Mouse (Mus musculus): ENCODE measurements around the gene 4930544D05Rik. TPM values are rescaled to one million over a fixed set of nuclear protein-coding genes. Genes with fewer than 3 reads are reported as not detected.

4930544D05Rik gene
- polyA plus RNA-seq, 1 experiment: not detected

DNA sequence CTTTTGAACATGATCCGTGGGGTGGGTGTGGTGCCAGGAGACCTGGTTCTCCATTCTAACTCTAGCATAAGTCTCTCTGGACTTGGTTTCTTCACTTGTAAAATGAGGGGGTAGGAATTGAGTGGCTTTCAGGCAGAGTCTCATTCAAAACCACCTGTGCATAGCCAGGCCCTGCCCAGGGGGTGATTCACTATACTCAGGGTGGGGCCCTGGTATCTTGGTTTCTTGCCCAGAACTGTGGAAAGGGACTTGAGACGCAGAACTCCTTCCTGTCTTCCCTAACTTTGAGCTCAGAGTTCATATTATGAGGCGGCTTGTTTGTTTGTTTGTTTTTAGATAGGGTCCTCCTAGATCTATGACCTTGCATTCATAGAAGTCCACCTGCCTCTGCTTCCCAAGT lies 38.4 kb upstream of the 4930544D05Rik start:
- no peak for TF ChIP-seq CTCF (IDR thresholded peaks at IDR 0.05; ENCODE audit: low read depth, low read length)
- no peak for TF ChIP-seq POLR2A (IDR thresholded peaks at IDR 0.05; ENCODE audit: insufficient read depth, low read length)
- no peak for TF ChIP-seq EP300 (IDR thresholded peaks at IDR 0.05; ENCODE audit: insufficient read depth, low read depth, low read length)
- peaks cover 8% of the 10 kb centered on the region for H3K4me1 ChIP-seq (ENCODE audit: control insufficient read depth, insufficient read depth, low read length)

DNA sequence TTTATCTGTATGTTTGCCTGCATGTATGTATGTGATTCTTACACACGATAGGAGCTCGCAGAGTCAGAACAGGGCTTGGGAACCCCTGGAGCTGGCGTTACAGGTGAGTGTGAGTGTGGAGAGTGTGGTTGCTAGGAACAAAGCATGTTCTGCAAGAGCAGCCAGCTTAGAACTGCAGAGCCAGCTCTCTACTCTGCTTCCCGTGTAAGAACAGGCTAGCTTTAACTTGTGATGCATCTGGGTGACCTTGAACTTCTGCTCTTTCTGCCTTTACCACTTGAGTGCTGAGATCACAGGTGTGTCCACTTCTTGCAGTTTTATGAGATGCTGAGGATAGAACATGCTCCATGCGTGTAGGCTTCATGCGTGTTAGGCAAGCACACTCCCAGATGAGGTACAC lies 36.7 kb upstream of the 4930544D05Rik start:
- Histone ChIP-seq H3K4me1 (ENCODE audit: control insufficient read depth, insufficient read depth, low read length) (peaks cover 6% of the 10 kb centered on the region), H3K9ac (ENCODE audit: low read depth, poor library complexity, severe bottlenecking) (no peak overlapping the region), H3K36me3 (ENCODE audit: control insufficient read depth, insufficient read depth, low read length, poor library complexity, severe bottlenecking) (no peaks in the 10 kb centered on the region), H3K27ac (ENCODE audit: insufficient read depth, low read length) (no peak overlapping the region), H3K9me3 (replicated peaks; ENCODE audit: control insufficient read depth, insufficient read depth, low read length, poor library complexity, severe bottlenecking) (no peaks in the 10 kb centered on the region), H3K27me3 (ENCODE audit: control insufficient read depth, insufficient read depth, low read length, poor library complexity, severe bottlenecking) (no peaks in the 10 kb centered on the region), H3K4me3 (ENCODE audit: low read depth, low read length) (no peak overlapping the region)
- TF ChIP-seq EP300 (IDR thresholded peaks at IDR 0.05; ENCODE audit: insufficient read depth, low read depth, low read length) (no peak), CTCF (IDR thresholded peaks at IDR 0.05; ENCODE audit: low read depth, low read length) (no peak), POLR2A (IDR thresholded peaks at IDR 0.05; ENCODE audit: insufficient read depth, low read length) (no peak)

More for the DNA sequence above, 38.4 kb upstream of the 4930544D05Rik start:
- Histone ChIP-seq H3K9me3 (replicated peaks; ENCODE audit: control insufficient read depth, insufficient read depth, low read length, poor library complexity, severe bottlenecking) (no peaks in the 10 kb centered on the region), H3K27me3 (ENCODE audit: control insufficient read depth, insufficient read depth, low read length, poor library complexity, severe bottlenecking) (no peaks in the 10 kb centered on the region), H3K9ac (ENCODE audit: low read depth, poor library complexity, severe bottlenecking) (no peak overlapping the region), H3K36me3 (ENCODE audit: control insufficient read depth, insufficient read depth, low read length, poor library complexity, severe bottlenecking) (no peaks in the 10 kb centered on the region), H3K4me3 (ENCODE audit: low read depth, low read length) (no peak overlapping the region), H3K27ac (ENCODE audit: insufficient read depth, low read length) (no peak overlapping the region; the same call in 1 of the 2 replicates)

DNA sequence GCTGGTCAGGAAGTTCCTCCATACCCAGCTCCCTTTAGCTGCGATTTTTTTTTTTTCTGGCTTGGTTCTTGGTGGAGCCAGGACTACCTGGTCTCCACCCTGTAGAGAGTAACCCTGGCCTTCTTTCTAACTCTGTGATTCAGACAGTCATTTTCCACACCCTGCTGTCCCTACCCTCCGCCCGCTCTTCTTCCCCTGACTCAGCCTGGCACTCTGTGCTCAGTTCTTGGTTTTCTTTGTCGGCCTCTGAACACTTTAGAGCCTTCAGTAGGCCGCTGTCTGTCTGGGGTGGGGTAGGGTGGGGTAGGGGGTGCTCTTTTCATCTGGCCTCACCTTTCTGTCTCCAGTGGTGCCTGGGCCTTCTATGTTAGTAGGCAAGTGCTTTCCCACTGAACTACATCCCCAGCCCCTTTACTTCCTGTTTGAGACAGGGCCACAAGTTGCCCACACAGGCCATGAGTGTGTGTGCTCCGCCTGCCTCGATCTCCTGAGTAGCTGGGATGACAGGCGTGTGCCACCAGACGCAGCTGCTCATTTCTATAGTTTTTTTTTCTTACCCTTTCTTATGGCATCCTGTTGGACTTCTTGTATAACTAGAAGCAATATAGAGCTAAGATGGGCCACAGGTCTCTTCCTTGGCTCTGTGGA lies 35.8 kb upstream of the 4930544D05Rik start:
- no peak overlapping the region for H3K9ac ChIP-seq (ENCODE audit: low read depth, poor library complexity, severe bottlenecking)
- H3K27ac ChIP-seq (ENCODE audit: insufficient read depth, low read length): peak overlapping the region; percentile 12; the same call in 1 of the 2 replicates
- H3K4me1 ChIP-seq (ENCODE audit: control insufficient read depth, insufficient read depth, low read length): peaks cover 6% of the 10 kb centered on the region
- H3K36me3 ChIP-seq (ENCODE audit: control insufficient read depth, insufficient read depth, low read length, poor library complexity, severe bottlenecking): no peaks in the 10 kb centered on the region
- H3K27me3 ChIP-seq (ENCODE audit: control insufficient read depth, insufficient read depth, low read length, poor library complexity, severe bottlenecking): no peaks in the 10 kb centered on the region
- H3K9me3 ChIP-seq (replicated peaks; ENCODE audit: control insufficient read depth, insufficient read depth, low read length, poor library complexity, severe bottlenecking): no peaks in the 10 kb centered on the region
- H3K4me3 ChIP-seq (ENCODE audit: low read depth, low read length): no peak overlapping the region
- no peak for TF ChIP-seq POLR2A (IDR thresholded peaks at IDR 0.05; ENCODE audit: insufficient read depth, low read length)
- no peak for TF ChIP-seq CTCF (IDR thresholded peaks at IDR 0.05; ENCODE audit: low read depth, low read length)
- no peak for TF ChIP-seq EP300 (IDR thresholded peaks at IDR 0.05; ENCODE audit: insufficient read depth, low read depth, low read length)

DNA sequence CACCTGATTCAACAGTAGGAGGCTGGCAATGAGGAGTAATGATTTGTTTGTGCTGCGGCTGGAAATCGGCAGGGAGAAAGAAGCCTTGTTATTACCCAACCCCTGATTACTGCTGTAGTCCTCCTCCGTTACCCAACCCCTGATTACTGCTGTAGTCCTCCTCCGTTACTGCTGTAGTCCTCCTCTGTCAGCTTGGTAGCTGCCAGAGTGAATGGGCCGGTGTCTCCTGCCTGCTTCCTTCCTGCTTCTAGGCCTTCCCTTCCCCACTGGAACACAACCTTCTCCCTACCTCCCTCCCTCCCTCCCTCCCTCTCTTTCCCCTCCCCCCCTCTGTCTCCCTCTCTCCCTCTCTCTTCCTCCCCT lies 35.3 kb upstream of the 4930544D05Rik start:
- H3K36me3 ChIP-seq (ENCODE audit: control insufficient read depth, insufficient read depth, low read length, poor library complexity, severe bottlenecking): no peaks in the 10 kb centered on the region
- peaks cover 6% of the 10 kb centered on the region for H3K4me1 ChIP-seq (ENCODE audit: control insufficient read depth, insufficient read depth, low read length)
- peak overlapping the region; percentile 12; the same call in 1 of the 2 replicates for H3K27ac ChIP-seq (ENCODE audit: insufficient read depth, low read length)
- no peaks in the 10 kb centered on the region for H3K27me3 ChIP-seq (ENCODE audit: control insufficient read depth, insufficient read depth, low read length, poor library complexity, severe bottlenecking)
- H3K9ac ChIP-seq (ENCODE audit: low read depth, poor library complexity, severe bottlenecking): no peak overlapping the region
- no peak overlapping the region for H3K4me3 ChIP-seq (ENCODE audit: low read depth, low read length)
- no peaks in the 10 kb centered on the region for H3K9me3 ChIP-seq (replicated peaks; ENCODE audit: control insufficient read depth, insufficient read depth, low read length, poor library complexity, severe bottlenecking)
- no peak for TF ChIP-seq EP300 (IDR thresholded peaks at IDR 0.05; ENCODE audit: insufficient read depth, low read depth, low read length)
- TF ChIP-seq CTCF (IDR thresholded peaks at IDR 0.05; ENCODE audit: low read depth, low read length): no peak
- no peak for TF ChIP-seq POLR2A (IDR thresholded peaks at IDR 0.05; ENCODE audit: insufficient read depth, low read length)

DNA sequence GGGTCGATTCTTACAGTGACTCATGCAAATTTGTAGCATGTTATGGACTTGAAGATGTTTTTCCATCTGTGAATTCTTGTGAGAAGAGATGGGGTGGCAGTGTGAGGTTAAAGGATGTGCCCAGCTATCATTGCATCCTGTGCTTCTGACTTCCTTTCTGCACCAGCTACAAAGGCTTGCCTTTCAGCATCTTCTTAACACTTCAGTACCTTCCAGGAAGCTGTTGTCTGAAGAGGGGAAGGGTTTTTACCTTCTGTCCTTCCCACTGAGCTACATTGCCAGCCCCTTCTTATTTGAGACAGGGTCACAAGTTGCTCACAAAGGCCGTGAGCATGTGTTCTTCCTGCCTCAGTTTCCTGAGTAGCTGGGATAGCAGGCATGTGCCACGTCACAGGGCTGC lies 34.7 kb upstream of the 4930544D05Rik start:
- Histone ChIP-seq H3K27ac (ENCODE audit: insufficient read depth, low read length) (no peak overlapping the region), H3K9ac (ENCODE audit: low read depth, poor library complexity, severe bottlenecking) (no peak overlapping the region), H3K36me3 (ENCODE audit: control insufficient read depth, insufficient read depth, low read length, poor library complexity, severe bottlenecking) (no peaks in the 10 kb centered on the region), H3K9me3 (replicated peaks; ENCODE audit: control insufficient read depth, insufficient read depth, low read length, poor library complexity, severe bottlenecking) (no peaks in the 10 kb centered on the region), H3K4me1 (ENCODE audit: control insufficient read depth, insufficient read depth, low read length) (peaks cover 6% of the 10 kb centered on the region), H3K27me3 (ENCODE audit: control insufficient read depth, insufficient read depth, low read length, poor library complexity, severe bottlenecking) (no peaks in the 10 kb centered on the region), H3K4me3 (ENCODE audit: low read depth, low read length) (no peak overlapping the region)
- no peak for TF ChIP-seq EP300 (IDR thresholded peaks at IDR 0.05; ENCODE audit: insufficient read depth, low read depth, low read length)
- TF ChIP-seq POLR2A (IDR thresholded peaks at IDR 0.05; ENCODE audit: insufficient read depth, low read length): no peak
- TF ChIP-seq CTCF (IDR thresholded peaks at IDR 0.05; ENCODE audit: low read depth, low read length): no peak

DNA sequence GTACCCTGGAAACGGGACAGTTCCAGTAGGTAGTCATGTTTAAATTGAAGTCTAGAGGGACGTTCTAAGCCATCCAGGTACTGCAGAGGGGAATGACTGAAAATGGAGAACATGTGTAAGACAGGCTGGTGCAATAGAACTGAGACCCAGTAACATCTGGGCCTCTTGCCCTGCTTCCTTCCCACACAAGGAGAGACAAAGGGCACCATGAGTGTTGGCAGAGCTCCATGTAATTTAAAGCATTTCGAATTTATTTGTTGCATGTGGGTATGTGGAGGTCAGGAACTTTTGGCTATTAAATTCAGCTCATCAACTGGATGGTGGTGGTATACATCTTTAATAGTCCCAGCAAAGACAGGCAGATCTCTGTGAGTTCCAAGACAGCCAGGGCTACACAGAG lies 33.5 kb upstream of the 4930544D05Rik start:
- no peak overlapping the region for H3K9ac ChIP-seq (ENCODE audit: low read depth, poor library complexity, severe bottlenecking)
- no peaks in the 10 kb centered on the region for H3K27me3 ChIP-seq (ENCODE audit: control insufficient read depth, insufficient read depth, low read length, poor library complexity, severe bottlenecking)
- H3K9me3 ChIP-seq (replicated peaks; ENCODE audit: control insufficient read depth, insufficient read depth, low read length, poor library complexity, severe bottlenecking): no peaks in the 10 kb centered on the region
- no peaks in the 10 kb centered on the region for H3K36me3 ChIP-seq (ENCODE audit: control insufficient read depth, insufficient read depth, low read length, poor library complexity, severe bottlenecking)
- no peak for TF ChIP-seq EP300 (IDR thresholded peaks at IDR 0.05; ENCODE audit: insufficient read depth, low read depth, low read length)
- H3K4me3 ChIP-seq (ENCODE audit: low read depth, low read length): no peak overlapping the region
- peaks cover 2% of the 10 kb centered on the region for H3K4me1 ChIP-seq (ENCODE audit: control insufficient read depth, insufficient read depth, low read length)
- H3K27ac ChIP-seq (ENCODE audit: insufficient read depth, low read length): no peak overlapping the region

Data from ES-Bruce4 (cell line).